Mouse (Mus musculus) liver, adult 2 months (tissue): ENCODE results near the gene Rhoh. TPM values are rescaled to one million over a fixed set of nuclear protein-coding genes. Genes with fewer than 3 reads are reported as not detected.

Experiments
- DNase-seq: peaks from one replicate; pipeline ENCODE4 v3.0.0-alpha.2; 2011; ENCODE audit warnings: low read depth, low spot score; ENCODE audit errors: extremely low read depth
- H3K27ac ChIP-seq: fragments of 200-500 bp; replicated peaks from 2 replicates; pipeline ENCODE4 v1.5.1; 2012; ENCODE audit warnings: low read depth, mild to moderate bottlenecking, control low read depth, inconsistent platforms, low read length; ENCODE audit not compliant: insufficient read depth
- H3K27me3 ChIP-seq: fragments of 200-500 bp; 2 replicates; pipeline ENCODE4 v1.6.1; 2012; ENCODE audit warnings: mild to moderate bottlenecking, moderate library complexity, low read length, inconsistent platforms; ENCODE audit not compliant: control insufficient read depth, insufficient read depth
- H3K36me3 ChIP-seq: fragments of 200-500 bp; 2 replicates; pipeline ENCODE4 v1.6.1; 2012; ENCODE audit warnings: low read length, inconsistent platforms; ENCODE audit not compliant: control insufficient read depth, insufficient read depth
- H3K4me1 ChIP-seq: fragments of 200-500 bp; 2 replicates; pipeline ENCODE4 v1.6.1; 2011; ENCODE audit warnings: low read length; ENCODE audit not compliant: control insufficient read depth, insufficient read depth
- H3K4me3 ChIP-seq: fragments of 200-500 bp; 2 replicates; pipeline ENCODE4 v1.5.1; 2011; ENCODE audit warnings: low read depth, mild to moderate bottlenecking, control low read depth, low read length, moderate library complexity; ENCODE audit not compliant: insufficient read depth
- H3K79me2 ChIP-seq: fragments of 200-500 bp; 2 replicates; pipeline ENCODE4 v1.6.1; 2012; ENCODE audit warnings: inconsistent platforms, mild to moderate bottlenecking, low read length, moderate library complexity; ENCODE audit not compliant: control insufficient read depth, insufficient read depth
- H3K9ac ChIP-seq: fragments of 200-500 bp; 2 replicates; pipeline ENCODE4 v1.6.1; 2012; ENCODE audit warnings: low read depth, mild to moderate bottlenecking, control low read depth, inconsistent platforms, low read length
- CTCF ChIP-seq: fragments of 200-500 bp; IDR thresholded peaks from 2 replicates; pipeline ENCODE4 v1.5.1; 2011; ENCODE audit warnings: low read depth, low read length, control low read depth
- POLR2A ChIP-seq: fragments of 200-500 bp; IDR thresholded peaks from 2 replicates; pipeline ENCODE4 v1.6.1; 2011; ENCODE audit warnings: low read length, control low read depth; ENCODE audit not compliant: insufficient read depth; ENCODE audit errors: extremely low read depth
- WGBS: fragments of 180-500 bp; shearing (Covaris S2); methylation state at CpG from one replicate; pipeline ENCODE4 v1.1.7; 2018; 5-methylcytosine and 5-hydroxymethylcytosine counted together
- polyA plus RNA-seq: library from polyadenylated mRNA; depleted of rRNA; stranded (reverse); fragments of >200 nt; gene quantifications from 2 replicates; pipeline ENCODE4 v1.2.3, GENCODE M21; 2012
- total RNA-seq: library from RNA; depleted of rRNA; stranded (reverse); fragments of >200 nt; gene quantifications from 2 replicates; pipeline ENCODE4 v1.2.3, GENCODE M21; 2014

Rhoh gene
- total and polyA plus RNA-seq, 2 experiments, result 0.22 to 1.2 TPM

- no peak overlapping the region for H3K27ac ChIP-seq
- H3K4me1 ChIP-seq, result no peaks in the 10 kb centered on the region
- H3K4me3 ChIP-seq, result no peak overlapping the region
- peak; percentile 25 for DNase-seq
- 91% methylated on average over 11 of the region's 11 CpGs for WGBS
- peaks cover 10% of the 10 kb centered on the region for H3K36me3 ChIP-seq
- H3K9ac ChIP-seq, result no peak overlapping the region
- no peaks in the 10 kb centered on the region for H3K27me3 ChIP-seq
- no peaks in the 10 kb centered on the region for H3K79me2 ChIP-seq
- no peak for TF ChIP-seq CTCF
- TF ChIP-seq POLR2A, result no peak
Observed at GRCm38 (mm10) chr5:65831917-65832618, 28.9 kb upstream of the Rhoh start.

- TF ChIP-seq POLR2A (no peak), CTCF (no peak)
- H3K27ac ChIP-seq, result no peak overlapping the region
- H3K79me2 ChIP-seq, result no peaks in the 10 kb centered on the region
- H3K36me3 ChIP-seq, result peaks cover 6% of the 10 kb centered on the region
- WGBS, result 88% methylated on average over 3 of the region's 3 CpGs
- DNase-seq, result no peak
- H3K27me3 ChIP-seq, result no peaks in the 10 kb centered on the region
- H3K9ac ChIP-seq, result no peak overlapping the region
- no peak overlapping the region for H3K4me3 ChIP-seq
- H3K4me1 ChIP-seq, result no peaks in the 10 kb centered on the region
Observed at GRCm38 (mm10) chr5:65833092-65833491, 27.9 kb upstream of the Rhoh start.

GRCm38 (mm10) chr5:65833766-65834498 is 27.1 kb upstream of the Rhoh start:
- peaks cover 5% of the 10 kb centered on the region for H3K36me3 ChIP-seq
- H3K27me3 ChIP-seq, result no peaks in the 10 kb centered on the region
- DNase-seq, result no peak
- H3K4me1 ChIP-seq, result no peaks in the 10 kb centered on the region
- no peaks in the 10 kb centered on the region for H3K79me2 ChIP-seq
- TF ChIP-seq CTCF, result no peak
- TF ChIP-seq POLR2A, result no peak
- WGBS, result 91% methylated on average over 8 of the region's 8 CpGs
- H3K9ac ChIP-seq, result no peak overlapping the region
- H3K4me3 ChIP-seq, result no peak overlapping the region
- no peak overlapping the region for H3K27ac ChIP-seq

- no peaks in the 10 kb centered on the region for H3K36me3 ChIP-seq
- H3K79me2 ChIP-seq, result no peaks in the 10 kb centered on the region
- no peak overlapping the region for H3K9ac ChIP-seq
- no peak overlapping the region for H3K4me3 ChIP-seq
- DNase-seq, result no peak
- TF ChIP-seq POLR2A (no peak), CTCF (no peak)
- WGBS, result 92% methylated on average over 6 of the region's 6 CpGs
- no peaks in the 10 kb centered on the region for H3K27me3 ChIP-seq
- H3K27ac ChIP-seq, result no peak overlapping the region
- no peaks in the 10 kb centered on the region for H3K4me1 ChIP-seq
Observed at GRCm38 (mm10) chr5:65838053-65838452, 23.0 kb upstream of the Rhoh start.

- no peaks in the 10 kb centered on the region for H3K36me3 ChIP-seq
- H3K27me3 ChIP-seq, result no peaks in the 10 kb centered on the region
- H3K9ac ChIP-seq, result no peak overlapping the region
- DNase-seq, result no peak
- WGBS, result 90% methylated on average over 7 of the region's 7 CpGs
- no peaks in the 10 kb centered on the region for H3K4me1 ChIP-seq
- no peaks in the 10 kb centered on the region for H3K79me2 ChIP-seq
- H3K4me3 ChIP-seq, result no peak overlapping the region
- no peak overlapping the region for H3K27ac ChIP-seq
- TF ChIP-seq POLR2A, result no peak
- no peak for TF ChIP-seq CTCF
Observed at GRCm38 (mm10) chr5:65842947-65843346, 18.1 kb upstream of the Rhoh start.

GRCm38 (mm10) chr5:65846534-65846933 is 14.5 kb upstream of the Rhoh start:
- no peak for DNase-seq
- no peaks in the 10 kb centered on the region for H3K79me2 ChIP-seq
- H3K36me3 ChIP-seq, result no peaks in the 10 kb centered on the region
- H3K4me3 ChIP-seq, result no peak overlapping the region
- H3K4me1 ChIP-seq, result no peaks in the 10 kb centered on the region
- 82% methylated on average over 8 of the region's 8 CpGs for WGBS
- TF ChIP-seq CTCF (no peak), POLR2A (no peak)
- H3K27ac ChIP-seq, result no peak overlapping the region
- no peak overlapping the region for H3K9ac ChIP-seq
- no peaks in the 10 kb centered on the region for H3K27me3 ChIP-seq
